Mouse (Mus musculus) layer of hippocampus, postnatal 10 days (tissue): ENCODE data around the gene Lrp2. TPM values are rescaled to one million over a fixed set of nuclear protein-coding genes. Genes with fewer than 3 reads are reported as not detected.

Experiments used
- DNase-seq, 2 experiments: peaks; one replicate each; pipeline ENCODE4 v3.0.0; 2021; ENCODE audit warnings: low spot score in 2 of 2
- total RNA-seq, 2 experiments: library from RNA; stranded (reverse); gene quantifications; 2 replicates each; pipeline ENCODE4 v1.2.3; 2021

Lrp2 gene
- total RNA-seq, 2 experiments from 2014 or later, result 0.74 to 0.78 TPM

GRCm38 (mm10) chr2:69530126-69530525, 55.7 kb downstream of the Lrp2 start:
- DNase-seq, result no peak

GRCm38 (mm10) chr2:69520273-69520672, 65.6 kb downstream of the Lrp2 start:
- no peak for DNase-seq

- no peak for DNase-seq
Observed at GRCm38 (mm10) chr2:69518307-69518706, 67.6 kb downstream of the Lrp2 start.

GRCm38 (mm10) chr2:69511766-69512165, 74.1 kb downstream of the Lrp2 start:
- DNase-seq, result no peak

- DNase-seq, result no peak
Observed at GRCm38 (mm10) chr2:69500357-69500756, 85.5 kb downstream of the Lrp2 start.

GRCm38 (mm10) chr2:69493130-69493529, 92.7 kb downstream of the Lrp2 start:
- DNase-seq, result peak in 1 of 2 experiments; percentile 22

- DNase-seq, result no peak
Observed at GRCm38 (mm10) chr2:69480965-69481364, 104.9 kb downstream of the Lrp2 start.

GRCm38 (mm10) chr2:69479859-69480258, 106.0 kb downstream of the Lrp2 start:
- DNase-seq, result no peak

GRCm38 (mm10) chr2:69476901-69477300, 109.0 kb downstream of the Lrp2 start:
- peak; percentile 23 to 43 for DNase-seq

GRCm38 (mm10) chr2:69475177-69475576, 110.7 kb downstream of the Lrp2 start:
- no peak for DNase-seq

GRCm38 (mm10) chr2:69471837-69472236, 114.0 kb downstream of the Lrp2 start:
- peak in 1 of 2 experiments; percentile 17 for DNase-seq

GRCm38 (mm10) chr2:69463609-69464008, 122.3 kb downstream of the Lrp2 start:
- DNase-seq, result no peak

- no peak for DNase-seq
Observed at GRCm38 (mm10) chr2:69459481-69459880, 126.4 kb downstream of the Lrp2 start.

- DNase-seq, result no peak
Observed at GRCm38 (mm10) chr2:69451128-69451527, 134.7 kb downstream of the Lrp2 start.

- DNase-seq, result no peak
Observed at GRCm38 (mm10) chr2:69448581-69448980, 137.3 kb downstream of the Lrp2 start.

- no peak for DNase-seq
Observed at GRCm38 (mm10) chr2:69445896-69446472, 139.9 kb downstream of the Lrp2 start.

GRCm38 (mm10) chr2:69441656-69442055, 144.2 kb downstream of the Lrp2 start:
- DNase-seq, result no peak

GRCm38 (mm10) chr2:69428116-69428515, 157.7 kb downstream of the Lrp2 start:
- DNase-seq, result peak; percentile 71 to 80

- no peak for DNase-seq
Observed at GRCm38 (mm10) chr2:69427141-69427540, 158.7 kb downstream of the Lrp2 start.

- DNase-seq, result no peak
Observed at GRCm38 (mm10) chr2:69426081-69426480, 159.8 kb downstream of the Lrp2 start.

GRCm38 (mm10) chr2:69424829-69425228, 161.0 kb downstream of the Lrp2 start:
- DNase-seq, result no peak

GRCm38 (mm10) chr2:69418294-69418881, 167.5 kb downstream of the Lrp2 start:
- no peak for DNase-seq

- no peak for DNase-seq
Observed at GRCm38 (mm10) chr2:69415070-69415469, 170.8 kb downstream of the Lrp2 start.
